Mouse (Mus musculus): Measurements from ENCODE around the gene Ccdc148. TPM values are rescaled to one million over a fixed set of nuclear protein-coding genes. Genes with fewer than 3 reads are reported as not detected.

Gene Ccdc148
- total and polyA plus RNA-seq, 2 experiments from 2014 or later = 5.3 to 6.9 TPM

DNA sequence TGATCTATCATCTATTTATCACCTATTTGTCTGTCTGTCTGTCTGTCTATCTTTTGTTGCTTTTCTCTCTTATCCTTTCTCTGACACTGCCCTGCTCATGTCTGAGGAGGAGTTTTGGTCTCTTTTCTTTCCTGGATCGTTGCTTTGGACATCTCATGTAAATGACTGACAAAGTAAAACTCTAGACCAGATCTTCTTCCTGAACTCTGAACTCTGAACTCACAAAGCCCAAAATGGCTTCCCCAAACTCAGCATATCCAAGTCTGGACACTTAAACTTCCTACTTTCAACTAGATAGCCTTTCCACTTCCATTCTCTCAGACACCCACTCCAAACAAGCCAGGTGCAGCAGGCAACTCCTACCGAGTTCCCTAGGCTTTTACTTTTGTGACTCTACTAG lies 163.3 kb downstream of the Ccdc148 start:
- Histone ChIP-seq H3K9ac (no peak overlapping the region), H3K4me1 (ENCODE audit: insufficient read depth) (no peaks in the 10 kb centered on the region), H3K27ac (ENCODE audit: low read depth, low read length) (no peak overlapping the region), H3K4me2 (ENCODE audit: low read depth) (no peak overlapping the region), H3K9me3 (ENCODE audit: low read length) (no peaks in the 10 kb centered on the region), H3K27me3 (ENCODE audit: insufficient read depth, low read length) (no peaks in the 10 kb centered on the region), H3K36me3 (ENCODE audit: insufficient read depth) (no peaks in the 10 kb centered on the region), H3K4me3 (ENCODE audit: low read depth, low read length) (no peak overlapping the region)
- ATAC-seq (no peak), DNase-seq (no peak)
- 92% methylated on average over 2 of the region's 2 CpGs for WGBS
- TF ChIP-seq CTCF (IDR thresholded peaks at IDR 0.05; ENCODE audit: low read depth) = no peak

DNA sequence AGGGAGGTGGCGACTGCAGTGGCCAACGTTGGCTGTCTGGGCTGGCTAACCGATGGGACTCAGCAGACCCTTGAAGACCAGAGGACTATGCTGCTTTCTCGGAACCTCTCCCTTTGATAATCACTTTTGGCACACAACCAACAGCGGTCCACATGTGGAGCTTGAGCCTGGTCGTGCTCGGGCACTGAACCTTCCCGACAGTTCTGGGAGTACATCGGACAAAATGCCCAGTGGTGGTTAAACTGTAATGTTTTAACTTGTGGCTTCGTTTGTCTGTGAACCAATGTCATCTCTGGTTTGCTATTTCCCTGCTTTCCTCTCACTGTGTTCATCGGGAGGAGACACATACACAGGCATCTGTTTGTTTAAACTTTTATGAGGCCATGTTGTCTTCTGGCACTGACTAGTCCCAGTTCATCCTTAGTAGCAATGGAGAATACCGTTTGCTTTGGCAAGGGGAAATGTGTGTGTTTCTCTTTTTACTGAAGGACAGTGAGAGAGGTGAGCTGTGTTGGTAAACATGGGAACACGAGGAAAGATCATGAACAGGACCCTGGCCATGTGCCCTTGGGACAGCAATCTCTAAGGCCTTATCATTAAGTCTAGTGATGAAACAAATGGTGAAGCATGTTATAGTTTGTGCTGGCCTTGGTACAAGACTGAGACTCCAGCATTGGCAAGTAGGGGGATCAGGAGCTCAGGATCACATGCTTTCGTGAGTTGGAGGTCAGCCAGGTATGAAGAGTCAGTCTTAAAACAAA lies 167.9 kb downstream of the Ccdc148 start:
- no peak for DNase-seq
- 75% methylated on average over 14 of the region's 14 CpGs for WGBS
- H3K27ac ChIP-seq (ENCODE audit: low read depth, low read length) = no peak overlapping the region
- no peaks in the 10 kb centered on the region for H3K36me3 ChIP-seq (ENCODE audit: insufficient read depth)
- no peak for ATAC-seq
- no peak overlapping the region for H3K4me3 ChIP-seq (ENCODE audit: low read depth, low read length)
- H3K9ac ChIP-seq = no peak overlapping the region
- no peaks in the 10 kb centered on the region for H3K4me1 ChIP-seq (ENCODE audit: insufficient read depth)
- H3K9me3 ChIP-seq (ENCODE audit: low read length) = no peaks in the 10 kb centered on the region
- no peak for TF ChIP-seq CTCF (IDR thresholded peaks at IDR 0.05; ENCODE audit: low read depth)
- no peak overlapping the region for H3K4me2 ChIP-seq (ENCODE audit: low read depth)
- no peaks in the 10 kb centered on the region for H3K27me3 ChIP-seq (ENCODE audit: insufficient read depth, low read length)

DNA sequence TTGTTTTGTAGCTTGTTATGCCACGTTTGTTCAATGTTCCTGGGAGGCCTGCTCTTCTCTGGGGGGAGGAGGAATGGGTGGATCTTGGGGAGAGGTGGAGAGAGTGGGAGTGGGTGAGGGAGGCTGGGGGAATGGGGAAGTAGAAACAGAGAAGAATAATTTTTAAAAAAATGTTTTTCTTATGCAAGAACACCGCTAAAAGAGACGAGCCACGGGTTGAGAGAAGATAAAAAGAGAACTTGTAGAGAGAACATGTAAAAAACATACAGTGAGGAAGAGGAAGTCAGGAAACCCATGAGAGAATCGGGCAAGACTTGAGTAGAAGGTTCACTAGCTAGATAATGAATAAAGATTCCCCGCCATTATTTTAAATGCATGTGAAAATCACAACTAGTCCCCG lies 182.4 kb downstream of the Ccdc148 start:
- no peak for DNase-seq
- Histone ChIP-seq H3K4me2 (ENCODE audit: low read depth) (no peak overlapping the region), H3K9me3 (ENCODE audit: low read length) (no peaks in the 10 kb centered on the region), H3K4me1 (ENCODE audit: insufficient read depth) (no peaks in the 10 kb centered on the region), H3K4me3 (ENCODE audit: low read depth, low read length) (no peak overlapping the region), H3K27ac (ENCODE audit: low read depth, low read length) (no peak overlapping the region), H3K9ac (no peak overlapping the region), H3K36me3 (ENCODE audit: insufficient read depth) (no peaks in the 10 kb centered on the region), H3K27me3 (ENCODE audit: insufficient read depth, low read length) (no peaks in the 10 kb centered on the region)
- no peak for ATAC-seq
- TF ChIP-seq CTCF (IDR thresholded peaks at IDR 0.05; ENCODE audit: low read depth) = no peak
- WGBS = 91% methylated on average over 7 of the region's 7 CpGs

DNA sequence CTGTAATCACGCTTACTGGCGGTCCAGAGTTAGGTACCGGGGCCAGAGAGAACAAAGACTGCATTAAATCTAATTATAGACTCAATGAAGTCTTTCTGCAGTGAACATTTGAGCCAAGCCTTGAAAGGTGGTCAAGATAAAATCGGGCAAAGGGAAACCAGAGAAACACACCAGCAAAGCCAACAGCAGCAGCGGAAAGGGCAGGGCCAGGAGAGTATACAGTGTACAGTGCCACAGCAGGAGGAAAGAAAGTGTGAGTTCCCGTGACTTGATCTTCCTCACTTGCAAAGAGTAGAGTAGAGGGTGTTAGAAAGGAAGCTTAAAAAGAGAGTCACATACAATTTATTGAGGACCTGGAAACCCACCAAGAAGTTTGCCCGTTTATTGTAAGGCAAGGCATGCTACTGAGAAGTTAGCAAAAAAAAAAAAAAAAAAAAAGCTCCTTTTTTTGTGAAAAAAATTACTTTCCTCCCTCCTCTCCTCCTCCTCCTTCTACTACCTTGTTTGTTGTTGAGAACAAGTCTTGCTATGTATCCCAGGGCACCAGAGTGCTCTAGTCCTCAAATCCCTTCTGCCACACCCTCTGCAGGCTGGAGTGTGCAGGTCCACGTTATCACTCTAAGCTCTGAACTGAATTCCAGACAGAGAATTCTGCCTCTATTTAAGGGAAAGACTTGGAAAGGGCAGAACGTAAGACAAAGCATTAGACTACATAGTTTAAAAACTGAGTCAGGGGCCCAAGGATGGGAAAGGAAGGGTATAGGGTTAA lies 188.8 kb downstream of the Ccdc148 start:
- 44% methylated on average over 9 of the region's 9 CpGs for WGBS
- no peak for DNase-seq
- no peak for TF ChIP-seq CTCF (IDR thresholded peaks at IDR 0.05; ENCODE audit: low read depth)
- ATAC-seq = no peak
- Histone ChIP-seq H3K9ac (no peak overlapping the region), H3K4me1 (ENCODE audit: insufficient read depth) (no peaks in the 10 kb centered on the region), H3K27me3 (ENCODE audit: insufficient read depth, low read length) (no peaks in the 10 kb centered on the region), H3K4me2 (ENCODE audit: low read depth) (no peak overlapping the region), H3K4me3 (ENCODE audit: low read depth, low read length) (no peak overlapping the region), H3K9me3 (ENCODE audit: low read length) (no peaks in the 10 kb centered on the region), H3K36me3 (ENCODE audit: insufficient read depth) (no peaks in the 10 kb centered on the region), H3K27ac (ENCODE audit: low read depth, low read length) (no peak overlapping the region)

DNA sequence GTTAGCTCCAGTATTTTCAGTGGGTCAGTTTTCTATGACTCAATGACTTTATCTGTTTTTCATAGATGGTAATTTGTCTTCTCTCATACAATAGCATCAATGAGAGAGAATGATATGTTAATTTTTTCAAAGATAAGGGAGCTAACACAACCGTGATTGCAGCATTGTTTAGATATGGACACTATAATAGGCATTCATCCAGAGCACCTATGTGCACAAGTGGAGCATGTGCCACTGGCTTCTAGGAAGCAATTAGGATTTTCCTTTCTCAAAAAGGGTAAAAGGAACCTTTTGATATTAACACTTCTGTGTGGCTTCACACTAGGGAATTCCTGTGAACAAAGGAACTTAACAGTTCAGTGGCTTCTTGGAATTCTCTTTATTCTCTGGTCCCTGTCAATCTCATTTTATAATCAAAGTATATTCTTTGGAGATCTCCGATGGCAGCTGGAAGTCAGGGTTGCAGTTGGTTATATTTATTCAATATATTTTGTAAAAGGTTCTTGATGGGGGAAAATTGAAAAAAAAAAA lies 203.6 kb downstream of the Ccdc148 start:
- TF ChIP-seq CTCF (IDR thresholded peaks at IDR 0.05; ENCODE audit: low read depth) = no peak
- no peaks in the 10 kb centered on the region for H3K36me3 ChIP-seq (ENCODE audit: insufficient read depth)
- no peak overlapping the region for H3K27ac ChIP-seq (ENCODE audit: low read depth, low read length)
- DNase-seq (no peak), ATAC-seq (no peak)
- no peak overlapping the region for H3K9ac ChIP-seq
- H3K27me3 ChIP-seq (ENCODE audit: insufficient read depth, low read length) = no peaks in the 10 kb centered on the region
- H3K4me1 ChIP-seq (ENCODE audit: insufficient read depth) = no peaks in the 10 kb centered on the region
- no peaks in the 10 kb centered on the region for H3K9me3 ChIP-seq (ENCODE audit: low read length)
- H3K4me2 ChIP-seq (ENCODE audit: low read depth) = no peak overlapping the region
- 10% methylated on average over 2 of the region's 2 CpGs for WGBS
- no peak overlapping the region for H3K4me3 ChIP-seq (ENCODE audit: low read depth, low read length)

DNA sequence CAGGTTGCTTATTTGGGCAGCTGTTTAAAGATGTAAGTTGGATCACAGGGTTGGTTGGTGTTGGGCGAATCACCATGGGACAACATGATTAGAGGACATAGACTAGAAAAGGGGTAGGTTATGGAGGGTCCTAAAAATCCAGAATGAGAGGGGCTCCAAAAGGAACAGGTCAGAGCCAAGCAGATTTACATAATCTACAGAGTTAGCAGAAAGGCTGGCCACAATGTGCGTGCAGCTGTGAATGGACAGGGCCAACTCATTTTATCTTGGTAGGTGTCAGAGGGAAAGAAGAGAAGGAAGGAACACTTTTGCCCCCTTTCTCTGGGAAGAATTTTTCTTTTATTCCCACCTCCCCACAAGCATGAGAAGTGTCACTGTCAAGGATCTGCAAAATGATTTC lies 204.1 kb downstream of the Ccdc148 start:
- no peak overlapping the region for H3K27ac ChIP-seq (ENCODE audit: low read depth, low read length)
- no peaks in the 10 kb centered on the region for H3K27me3 ChIP-seq (ENCODE audit: insufficient read depth, low read length)
- no peaks in the 10 kb centered on the region for H3K9me3 ChIP-seq (ENCODE audit: low read length)
- TF ChIP-seq CTCF (IDR thresholded peaks at IDR 0.05; ENCODE audit: low read depth) = no peak
- no peak for DNase-seq
- no peak overlapping the region for H3K9ac ChIP-seq
- no peak overlapping the region for H3K4me3 ChIP-seq (ENCODE audit: low read depth, low read length)
- no peaks in the 10 kb centered on the region for H3K4me1 ChIP-seq (ENCODE audit: insufficient read depth)
- 63% methylated on average over 2 of the region's 2 CpGs for WGBS
- no peak for ATAC-seq
- H3K36me3 ChIP-seq (ENCODE audit: insufficient read depth) = no peaks in the 10 kb centered on the region
- H3K4me2 ChIP-seq (ENCODE audit: low read depth) = no peak overlapping the region

DNA sequence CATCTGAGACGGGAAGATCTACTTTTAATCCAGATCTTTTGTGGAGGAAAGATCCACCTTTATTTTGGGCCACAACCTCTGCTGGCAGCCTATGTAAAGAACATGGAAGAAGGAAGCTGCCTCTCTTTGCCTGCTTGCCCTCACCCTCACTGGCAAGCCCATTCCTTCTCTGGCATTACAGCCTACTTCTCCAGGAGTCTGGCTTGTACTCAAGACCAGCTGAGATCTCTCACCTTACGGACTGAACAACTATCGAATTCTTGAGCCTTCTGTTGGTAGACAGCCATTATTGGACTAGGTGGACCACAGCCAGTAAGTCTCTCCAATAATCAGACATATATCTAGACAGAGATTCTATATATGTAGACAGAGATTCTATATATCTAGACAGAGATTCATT lies 208.4 kb downstream of the Ccdc148 start:
- no peak for DNase-seq
- Histone ChIP-seq H3K36me3 (ENCODE audit: insufficient read depth) (no peaks in the 10 kb centered on the region), H3K27me3 (ENCODE audit: insufficient read depth, low read length) (no peaks in the 10 kb centered on the region), H3K4me1 (ENCODE audit: insufficient read depth) (no peaks in the 10 kb centered on the region), H3K9ac (no peak overlapping the region), H3K4me3 (ENCODE audit: low read depth, low read length) (no peak overlapping the region), H3K4me2 (ENCODE audit: low read depth) (no peak overlapping the region), H3K27ac (ENCODE audit: low read depth, low read length) (no peak overlapping the region), H3K9me3 (ENCODE audit: low read length) (no peaks in the 10 kb centered on the region)
- TF ChIP-seq CTCF (IDR thresholded peaks at IDR 0.05; ENCODE audit: low read depth) = no peak
- WGBS = 86% methylated on average over 3 of the region's 3 CpGs
- no peak for ATAC-seq

Data from forebrain, postnatal 0 days (tissue).